Mouse (Mus musculus) midbrain, postnatal 0 days (tissue): ENCODE measurements around the gene 4930558K02Rik. TPM values are rescaled to one million over a fixed set of nuclear protein-coding genes. Genes with fewer than 3 reads are reported as not detected.

Source experiments
- ATAC-seq: fragments of 200-750 bp; cut with Nextera tagmentation; 2 replicates; pipeline ENCODE4 v1.8.0; 2017; ENCODE audit warnings: moderate number of reproducible peaks, mild to moderate bottlenecking, moderate TSS enrichment, moderate library complexity; ENCODE audit not compliant: low FRiP score
- DNase-seq: peaks from one replicate; pipeline ENCODE4 v3.0.0-alpha.2; 2015; ENCODE audit warnings: low spot score
- H3K27ac ChIP-seq: fragments of 300-500 bp; sonication (generic); 2 replicates; pipeline ENCODE4 v1.5.1; 2014; ENCODE audit warnings: low read depth, mild to moderate bottlenecking, low read length, mixed read lengths
- H3K27me3 ChIP-seq: fragments of 300-500 bp; sonication (generic); 2 replicates; pipeline ENCODE4 v1.6.1; 2014; ENCODE audit warnings: low read length, control low read depth, mixed read lengths; ENCODE audit not compliant: insufficient read depth
- H3K36me3 ChIP-seq: fragments of 300-500 bp; sonication (generic); 2 replicates; pipeline ENCODE4 v1.6.1; 2014; ENCODE audit warnings: low read length, control low read depth, mixed read lengths; ENCODE audit not compliant: insufficient read depth
- H3K4me1 ChIP-seq: fragments of 300-500 bp; sonication (generic); 2 replicates; pipeline ENCODE4 v1.6.1; 2014; ENCODE audit warnings: mild to moderate bottlenecking, control low read depth, antibody characterized with exemption, low read length, mixed read lengths; ENCODE audit not compliant: insufficient read depth
- H3K4me2 ChIP-seq: fragments of 300-500 bp; sonication (generic); 2 replicates; pipeline ENCODE4 v1.6.1; 2014; ENCODE audit warnings: low read depth, mild to moderate bottlenecking, low read length, mixed read lengths; ENCODE audit not compliant: poor library complexity, severe bottlenecking
- H3K4me3 ChIP-seq: fragments of 300-500 bp; sonication (generic); 2 replicates; pipeline ENCODE4 v1.5.1; 2014; ENCODE audit warnings: low read depth, mild to moderate bottlenecking, low read length, moderate library complexity
- H3K9ac ChIP-seq: fragments of 300-500 bp; sonication (generic); replicated peaks from 2 replicates; pipeline ENCODE4 v1.6.1; 2014; ENCODE audit warnings: mild to moderate bottlenecking, low read length, moderate library complexity, mixed read lengths; ENCODE audit not compliant: poor library complexity, severe bottlenecking
- H3K9me3 ChIP-seq: fragments of 300-500 bp; sonication (generic); 2 replicates; pipeline ENCODE4 v1.6.1; 2016; ENCODE audit warnings: low read length, control low read depth
- CTCF ChIP-seq: IDR thresholded peaks from 2 replicates; pipeline ENCODE4 v1.5.1; 2016; ENCODE audit warnings: antibody characterized with exemption, mild to moderate bottlenecking
- WGBS: fragments of 180-500 bp; shearing (Covaris S2); extraction: QIAGEN DNeasy Blood & Tissue Kit; methylation state at CpG from one replicate; pipeline ENCODE4 v1.1.7; 2014; 5-methylcytosine and 5-hydroxymethylcytosine counted together
- polyA plus RNA-seq: library from polyadenylated mRNA; unstranded; fragments of >200 nt; fragmentation: Nextera tagmentation; extraction: Ambion mirVana; gene quantifications from 2 replicates; pipeline ENCODE4 v1.2.1, GENCODE M21; 2015
- total RNA-seq: library from RNA; depleted of rRNA; stranded (reverse); fragments of >200 nt; gene quantifications from 2 replicates; pipeline ENCODE4 v1.2.3, GENCODE M21; 2014; rRNA removed

Gene 4930558K02Rik
- total and polyA plus RNA-seq, 2 experiments from 2014 or later: 0.47 TPM; not detected in 1

- DNase-seq (no peak), ATAC-seq (no peak)
- Histone ChIP-seq H3K4me3 (no peak overlapping the region), H3K27ac (no peak overlapping the region), H3K4me2 (no peak overlapping the region), H3K9ac (no peak overlapping the region), H3K9me3 (no peaks in the 10 kb centered on the region), H3K36me3 (no peaks in the 10 kb centered on the region), H3K4me1 (no peaks in the 10 kb centered on the region), H3K27me3 (no peaks in the 10 kb centered on the region)
- WGBS: 95% methylated on average over 3 of the region's 3 CpGs
- TF ChIP-seq CTCF: no peak
These were observed 84.4 kb downstream of the 4930558K02Rik start for GRCm38 (mm10) chr1:161895014-161895413.

DNA sequence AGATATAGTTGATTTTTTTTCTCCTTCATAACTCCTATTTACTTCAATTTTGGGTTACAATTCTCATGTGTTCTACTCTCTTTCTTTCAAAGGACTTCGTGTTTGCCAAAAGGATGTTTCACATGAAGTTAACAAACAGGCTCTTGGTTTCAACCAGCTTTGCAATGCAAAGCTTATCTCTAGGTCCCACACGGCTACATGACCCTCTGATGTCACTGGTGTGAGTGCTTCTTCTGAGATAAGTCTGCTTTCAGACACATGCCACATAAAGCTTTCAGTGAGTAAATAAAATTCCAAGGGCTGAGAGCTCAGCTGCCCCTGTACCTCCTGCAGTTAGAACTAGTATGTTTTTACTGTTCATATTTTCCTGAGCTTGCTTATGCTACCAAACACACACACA, 84.9 kb downstream of the 4930558K02Rik start:
- no peak for TF ChIP-seq CTCF
- 72% methylated on average over 2 of the region's 2 CpGs for WGBS
- no peaks in the 10 kb centered on the region for H3K9me3 ChIP-seq
- no peak overlapping the region for H3K4me3 ChIP-seq
- no peak overlapping the region for H3K27ac ChIP-seq
- no peak for DNase-seq
- H3K4me1 ChIP-seq: no peaks in the 10 kb centered on the region
- no peaks in the 10 kb centered on the region for H3K27me3 ChIP-seq
- no peaks in the 10 kb centered on the region for H3K36me3 ChIP-seq
- no peak overlapping the region for H3K4me2 ChIP-seq
- H3K9ac ChIP-seq: no peak overlapping the region
- no peak for ATAC-seq

- DNase-seq (no peak), ATAC-seq (no peak)
- H3K36me3 ChIP-seq: no peaks in the 10 kb centered on the region
- H3K27ac ChIP-seq: no peak overlapping the region
- H3K4me1 ChIP-seq: no peaks in the 10 kb centered on the region
- no peak overlapping the region for H3K4me2 ChIP-seq
- TF ChIP-seq CTCF: no peak
- WGBS: 84% methylated on average over 2 of the region's 2 CpGs
- no peak overlapping the region for H3K9ac ChIP-seq
- H3K27me3 ChIP-seq: no peaks in the 10 kb centered on the region
- H3K9me3 ChIP-seq: no peaks in the 10 kb centered on the region
- no peak overlapping the region for H3K4me3 ChIP-seq
These were observed 85.3 kb downstream of the 4930558K02Rik start for GRCm38 (mm10) chr1:161894126-161894525.

Other genes with a start within 250 kb of the 4930558K02Rik start
- gene Fasl, start 191.1 kb downstream of the 4930558K02Rik start, total RNA-seq: 0.05 TPM in 1 of 2 replicates, not detected in the other
- gene Fasl, start 191.1 kb downstream of the 4930558K02Rik start, polyA plus RNA-seq: 0.32 and 0.46 TPM in 2 replicates
- gene Suco, start 103.0 kb downstream of the 4930558K02Rik start, total RNA-seq: 41.5 and 53.9 TPM in 2 replicates
- gene Suco, start 103.0 kb downstream of the 4930558K02Rik start, polyA plus RNA-seq: 18.3 and 23.8 TPM in 2 replicates
- 12.1 and 14.5 TPM in 2 replicates for gene Pigc, start 10.4 kb downstream of the 4930558K02Rik start, total RNA-seq
- 22.6 and 26.2 TPM in 2 replicates for gene Pigc, start 10.4 kb downstream of the 4930558K02Rik start, polyA plus RNA-seq